Mouse (Mus musculus): ENCODE data around the gene Rfx2.

The Rfx2 gene

DNA sequence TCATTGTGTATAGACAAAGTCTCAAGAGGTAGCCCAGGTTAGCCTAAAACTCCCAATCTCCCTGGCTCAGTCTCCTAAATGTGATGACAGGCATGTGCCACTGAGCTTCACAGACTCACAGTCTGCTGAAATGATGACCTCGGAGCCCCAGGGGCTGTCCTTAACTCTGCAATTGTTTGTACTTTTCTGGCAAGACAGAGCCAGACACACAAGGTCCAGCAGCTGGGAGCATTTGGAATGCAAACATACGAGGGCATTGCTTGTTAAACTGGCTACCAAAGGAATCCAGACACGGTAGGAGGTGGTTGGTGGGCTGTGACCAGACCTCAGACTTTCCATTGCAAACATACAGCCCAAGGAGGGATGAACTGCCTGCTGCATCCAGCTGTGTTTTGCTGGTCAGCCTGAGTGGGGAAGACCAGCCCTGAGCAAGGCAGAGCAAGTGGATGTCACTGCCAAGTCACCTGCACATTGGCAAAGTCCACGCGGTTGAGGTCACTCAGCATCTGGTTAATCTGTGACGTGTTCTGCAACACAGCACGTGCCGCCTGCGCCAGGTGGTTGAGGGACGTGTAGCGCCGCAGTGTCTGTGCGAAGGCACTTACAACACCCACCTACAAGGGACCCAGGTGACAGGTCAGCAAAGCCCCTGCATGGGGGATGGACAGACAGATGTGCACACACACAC lies 50.4 kb downstream of the Rfx2 start:
- no peak for DNase-seq (ENCODE audit: low read depth, low spot score)

DNA sequence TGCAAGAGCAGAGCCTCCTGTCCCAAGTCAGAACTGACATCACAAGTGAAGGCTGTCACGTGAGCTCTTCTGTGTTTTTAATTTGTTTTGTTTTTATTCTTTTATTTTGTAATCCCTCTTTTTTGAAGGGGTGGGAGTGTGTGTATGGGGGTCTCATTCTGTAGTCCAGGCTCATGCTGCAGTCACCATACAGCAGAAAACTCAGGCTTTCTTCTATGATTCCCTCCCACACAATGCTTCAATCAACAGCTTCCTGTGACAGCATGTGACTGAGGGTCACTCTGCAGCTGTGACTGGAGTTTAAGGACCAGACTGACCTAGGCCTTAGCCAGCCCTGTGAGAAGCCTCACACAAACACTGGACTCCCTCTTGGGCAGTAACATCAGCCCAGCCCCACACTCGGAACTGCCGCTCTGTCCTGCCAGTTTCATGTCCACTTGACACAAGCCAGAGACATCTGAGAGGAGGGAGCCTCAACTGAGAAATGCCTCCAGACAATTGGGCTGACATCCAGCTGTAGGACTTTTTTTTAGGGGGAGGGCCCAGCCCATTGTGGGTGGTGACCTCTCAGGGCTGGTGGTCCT lies 51.9 kb downstream of the Rfx2 start:
- no peak for DNase-seq (ENCODE audit: low read depth, low spot score)

DNA sequence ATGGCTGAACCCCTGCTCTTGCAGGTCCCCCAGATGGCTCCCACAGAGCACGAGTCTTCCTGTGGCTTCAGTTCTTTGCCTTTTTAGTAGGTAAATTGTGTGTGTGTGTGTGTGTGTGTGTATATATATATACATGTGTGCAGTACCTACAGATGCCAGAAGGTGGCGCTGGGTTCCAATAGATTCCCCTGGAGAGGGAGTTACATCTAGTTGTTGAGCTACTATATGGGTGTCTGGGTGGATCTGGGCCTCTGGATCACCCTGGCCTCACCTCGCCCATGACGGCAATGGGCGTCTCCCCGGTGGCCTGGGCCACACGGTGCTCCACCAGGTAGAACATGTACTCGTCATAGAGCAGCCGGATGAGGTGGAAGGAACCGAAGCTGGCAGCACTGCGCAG lies 53.2 kb downstream of the Rfx2 start:
- DNase-seq (ENCODE audit: low read depth, low spot score) = no peak

DNA sequence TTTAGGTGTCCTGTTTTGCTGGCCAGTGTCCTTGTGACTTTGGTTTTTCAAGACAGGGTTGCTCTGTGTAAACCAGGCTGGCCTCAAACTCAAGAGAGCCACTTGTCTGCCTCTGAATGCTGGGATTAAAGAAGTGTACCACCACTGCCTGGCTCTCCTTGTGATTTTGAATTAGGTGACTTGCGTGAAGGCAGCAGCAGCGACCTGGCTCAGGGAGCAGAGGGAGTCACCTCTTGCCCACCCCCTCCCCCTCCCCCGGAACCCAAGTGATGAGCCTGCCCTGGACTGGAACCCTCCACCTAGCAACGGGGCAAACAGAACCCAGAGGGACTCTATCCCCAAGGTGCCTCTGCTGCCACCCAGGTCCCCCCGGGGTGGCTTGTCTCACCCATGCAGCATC lies 60.9 kb downstream of the Rfx2 start, which contains the start of gene Prr22:
Prr22 (plus strand) TSS at position 301 of the 400 bp plus-strand sequence.
- DNase-seq (ENCODE audit: low read depth, low spot score) = no peak

GRCm38 (mm10) chr17:56768941-56769340 lies 61.9 kb downstream of the Rfx2 start:
- DNase-seq (ENCODE audit: low read depth, low spot score) = no peak

DNA sequence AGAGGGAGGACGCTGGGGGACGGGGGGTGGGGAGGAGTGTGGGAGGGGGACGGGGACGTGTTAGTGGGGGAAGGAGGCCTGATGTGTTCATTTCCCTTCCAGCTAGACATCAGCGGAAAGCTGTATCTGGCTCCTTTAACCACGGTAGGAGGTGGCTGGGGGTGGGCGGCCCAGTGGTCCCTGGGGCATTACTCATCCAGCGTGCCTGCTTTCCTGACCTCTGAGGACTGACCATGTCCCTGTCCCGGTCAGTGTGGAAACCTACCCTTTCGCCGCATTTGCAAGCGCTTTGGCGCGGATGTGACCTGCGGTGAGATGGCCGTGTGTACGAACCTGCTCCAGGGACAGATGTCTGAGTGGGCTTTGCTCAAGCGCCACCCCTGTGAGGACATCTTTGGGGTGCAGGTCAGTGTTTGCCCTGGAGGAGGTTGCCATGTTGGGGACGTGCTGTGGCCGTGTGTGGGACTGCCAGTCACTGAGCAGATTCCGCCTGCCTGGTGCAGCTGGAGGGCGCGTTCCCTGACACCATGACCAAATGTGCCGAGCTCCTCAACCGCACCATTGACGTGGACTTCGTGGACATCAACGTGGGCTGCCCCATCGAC lies 63.2 kb downstream of the Rfx2 start:
- no peak for DNase-seq (ENCODE audit: low read depth, low spot score)

DNA sequence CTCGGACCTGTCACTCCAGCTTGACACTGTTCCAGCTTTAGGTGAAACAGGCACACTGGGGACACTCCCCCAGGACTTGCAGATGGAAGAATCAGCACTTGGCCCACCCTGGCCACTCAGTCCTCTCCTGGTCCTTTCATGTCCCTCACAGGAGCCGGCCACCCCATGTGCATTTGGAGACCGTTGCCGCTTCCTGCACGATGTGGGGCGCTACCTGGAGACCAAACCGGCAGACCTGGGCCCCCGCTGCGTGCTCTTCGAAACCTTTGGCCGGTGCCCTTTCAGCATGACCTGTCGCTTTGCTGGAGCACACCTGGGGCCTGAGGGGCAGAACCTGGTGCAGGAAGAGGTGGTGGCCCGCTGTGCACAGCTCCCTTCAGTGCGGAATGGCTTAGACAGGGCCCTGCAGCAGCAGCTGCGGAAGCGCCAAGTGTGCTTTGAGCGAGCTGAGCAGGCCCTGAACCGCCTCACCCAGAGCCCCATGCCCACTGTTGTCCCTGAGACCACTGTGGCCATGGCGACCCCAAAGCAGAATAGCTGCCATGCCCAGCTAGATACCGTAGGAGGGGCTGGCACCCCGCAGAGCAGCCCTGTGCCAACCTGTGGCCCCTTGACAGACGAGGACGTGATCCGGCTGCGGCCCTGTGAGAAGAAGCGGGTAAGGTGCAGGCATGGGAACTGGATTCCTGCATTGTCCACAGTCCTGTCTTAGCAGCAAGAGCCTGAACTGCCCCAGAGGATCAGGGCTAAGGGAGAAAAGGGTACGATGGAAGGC lies 64.0 kb downstream of the Rfx2 start:
- DNase-seq (ENCODE audit: low read depth, low spot score) = no peak

GRCm38 (mm10) chr17:56765431-56765830 lies 65.4 kb downstream of the Rfx2 start:
- no peak for DNase-seq (ENCODE audit: low read depth, low spot score)

DNA sequence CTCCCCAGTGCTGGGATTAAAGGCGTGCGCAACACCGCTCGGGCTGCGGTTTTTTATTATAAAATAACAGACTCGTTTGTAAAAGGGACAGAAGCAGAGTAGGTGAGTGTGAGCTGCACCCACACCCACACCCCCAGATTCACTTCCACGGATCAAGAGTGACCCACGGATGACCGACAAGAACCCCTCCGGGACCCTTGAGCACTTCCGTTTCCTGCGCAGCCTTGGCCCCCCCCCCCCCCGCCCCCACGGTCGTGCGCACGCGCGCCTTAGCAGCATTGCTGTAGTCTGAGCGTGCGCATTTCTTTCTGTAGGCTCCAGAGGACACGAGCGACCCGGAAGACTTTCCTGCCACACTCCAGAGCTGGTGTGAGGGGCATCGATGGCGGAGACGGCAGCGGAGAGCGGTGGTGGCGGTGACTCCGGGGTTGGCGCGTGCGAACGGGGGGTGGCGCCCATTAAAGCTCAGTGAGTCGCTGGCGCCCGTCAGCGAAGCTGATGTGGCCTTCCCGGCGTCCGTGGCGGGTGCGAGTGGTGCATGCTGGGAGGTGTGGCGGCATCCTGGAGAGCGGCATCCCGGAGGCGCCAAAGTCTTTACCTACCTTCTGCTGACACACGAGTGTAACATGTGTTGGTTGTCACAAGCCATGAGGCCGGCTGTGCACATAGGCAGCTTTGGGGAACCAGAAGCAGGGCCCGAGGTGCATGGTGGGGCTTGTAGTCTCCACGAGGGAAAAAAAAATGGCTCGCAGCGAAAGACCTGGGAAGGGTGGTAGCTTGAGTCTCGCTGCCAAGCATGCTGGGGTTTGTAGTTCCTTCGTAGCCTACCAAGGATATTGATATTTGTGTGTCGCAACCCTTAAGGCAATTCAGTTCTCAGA lies 66.1 kb downstream of the Rfx2 start, which contains the start of gene Dus3l:
Dus3l (plus strand) TSS at position 284 of the 881 bp plus-strand sequence.
- DNase-seq (ENCODE audit: low read depth, low spot score) = peak; percentile 98

DNA sequence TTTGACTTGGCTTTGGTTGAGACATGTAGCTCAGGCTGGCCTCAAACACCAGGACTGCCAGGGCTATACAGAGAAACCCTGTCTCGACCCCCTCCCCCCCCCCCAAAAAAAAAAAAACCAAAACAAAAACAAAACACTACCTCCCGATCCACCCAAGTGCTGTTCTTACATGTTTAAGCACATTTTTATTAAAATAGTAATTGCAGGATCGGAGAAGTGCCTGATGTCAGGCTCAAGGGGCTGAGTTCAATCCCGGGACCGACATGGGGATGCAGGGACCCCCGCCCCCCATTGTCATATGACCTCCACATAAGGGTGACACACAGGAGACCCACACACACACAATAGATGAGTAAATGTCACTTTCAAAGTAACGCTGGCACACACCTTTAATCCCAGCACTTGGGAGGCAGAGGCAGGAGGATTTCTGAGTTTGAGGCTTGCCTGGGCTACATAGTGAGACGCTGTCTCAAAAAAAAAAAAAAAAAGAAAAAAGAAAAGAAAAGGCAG lies 67.0 kb downstream of the Rfx2 start:
- no peak for DNase-seq (ENCODE audit: low read depth, low spot score)

DNA sequence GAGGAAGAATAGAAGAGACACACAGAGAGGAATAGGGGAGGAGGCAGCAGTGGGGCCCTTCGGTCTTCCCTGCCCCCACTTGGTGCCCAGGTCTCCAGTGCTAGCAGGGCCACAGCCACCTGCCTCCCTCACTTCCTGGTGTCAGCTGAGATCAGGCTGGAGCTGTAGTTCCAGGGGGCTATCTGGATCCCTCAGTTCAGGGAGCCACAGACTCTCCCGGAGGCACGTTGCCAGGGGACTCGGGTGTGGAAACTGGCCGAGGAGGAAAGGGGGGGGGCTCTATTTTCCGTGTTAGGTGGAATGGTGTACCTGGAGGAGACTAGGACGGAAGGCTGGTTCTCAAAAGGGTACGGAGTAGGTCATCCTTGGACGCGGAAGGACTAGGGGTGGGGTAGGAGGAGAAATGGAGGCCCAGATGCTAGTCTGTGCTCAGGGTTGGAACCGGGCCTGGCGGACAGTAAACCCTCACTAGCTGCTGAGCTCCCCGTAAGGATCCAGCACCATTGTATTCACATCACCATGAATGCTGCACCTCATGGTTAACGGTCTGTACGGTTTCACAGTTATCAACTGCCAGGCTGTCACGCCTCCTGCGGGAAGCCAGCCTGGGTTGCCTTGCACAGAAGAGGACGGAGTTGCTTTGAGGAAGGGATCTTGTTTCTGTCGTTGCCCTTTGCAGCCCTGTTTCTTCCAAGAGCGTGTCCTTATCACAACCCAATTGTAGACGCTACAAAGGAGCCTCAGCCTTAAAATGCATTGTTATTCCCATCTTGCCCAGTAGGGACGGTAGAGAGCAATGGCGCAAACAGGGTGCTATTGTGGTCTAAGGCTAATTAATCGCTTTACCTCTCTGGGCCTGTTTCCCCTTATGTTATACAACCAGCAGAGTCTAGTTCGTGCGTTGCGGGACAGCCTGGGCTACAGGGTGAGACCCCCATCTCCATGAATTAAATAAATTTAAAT lies 67.8 kb downstream of the Rfx2 start:
- peak; percentile 79 for DNase-seq (ENCODE audit: low read depth, low spot score)

GRCm38 (mm10) chr17:56761991-56762410 lies 68.8 kb downstream of the Rfx2 start:
- DNase-seq (ENCODE audit: low read depth, low spot score) = peak; percentile 93

DNA sequence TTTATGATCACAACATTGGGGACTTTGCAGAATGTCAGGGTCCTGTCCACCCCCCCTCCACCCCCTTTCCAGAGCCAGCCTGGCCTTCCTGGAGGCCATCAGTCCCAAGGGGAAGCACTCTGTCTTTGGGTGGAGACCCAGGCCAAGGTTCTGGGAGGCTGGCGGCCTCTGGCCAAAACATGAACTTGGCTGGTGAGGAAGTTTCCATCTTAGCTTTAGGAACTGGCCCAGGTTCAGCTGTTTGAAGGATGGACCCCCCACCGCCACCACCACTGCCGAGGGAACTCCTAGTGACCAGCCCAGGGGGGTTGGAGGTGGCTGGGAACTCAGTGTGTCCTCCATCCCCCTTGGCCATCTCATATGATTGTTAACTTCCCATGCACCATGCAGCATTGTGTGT lies 69.7 kb downstream of the Rfx2 start:
- no peak for DNase-seq (ENCODE audit: low read depth, low spot score)

GRCm38 (mm10) chr17:56759261-56759660 lies 71.6 kb downstream of the Rfx2 start:
- DNase-seq (ENCODE audit: low read depth, low spot score) = no peak

DNA sequence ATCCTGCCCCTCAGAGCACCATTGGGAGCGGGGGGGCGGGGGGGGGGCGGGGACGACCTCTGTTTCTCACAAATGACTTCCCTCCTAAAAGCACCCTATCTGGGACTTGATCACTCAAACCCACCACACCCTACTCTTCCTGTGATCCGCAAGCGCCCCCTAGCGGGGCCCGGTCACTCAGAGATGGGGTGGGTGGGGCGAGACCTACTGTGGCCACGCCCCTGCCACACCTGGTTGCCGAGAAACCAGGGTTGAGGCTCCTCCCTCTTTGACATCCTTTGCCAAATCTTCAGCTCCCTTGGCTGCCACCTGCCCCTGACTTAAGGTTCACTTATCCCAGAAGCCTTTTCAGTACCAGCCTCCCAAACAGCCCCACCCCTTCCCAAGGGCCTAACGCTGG lies 72.7 kb downstream of the Rfx2 start:
- peak; percentile 63 for DNase-seq (ENCODE audit: low read depth, low spot score)

GRCm38 (mm10) chr17:56757416-56758123 lies 73.2 kb downstream of the Rfx2 start, which contains the start of gene Nrtn:
TSS of gene Nrtn (minus strand) at chr17:56757530.
- DNase-seq (ENCODE audit: low read depth, low spot score) = peak; percentile 60

- DNase-seq (ENCODE audit: low read depth, low spot score) = no peak
These were observed 74.0 kb downstream of the Rfx2 start for GRCm38 (mm10) chr17:56756703-56757399.

Data from brain, adult 2 months (tissue).